Mouse (Mus musculus) embryonic facial prominence, embryonic 13.5 days (tissue): Measurements from ENCODE around the gene Rab44. TPM values are rescaled to one million over a fixed set of nuclear protein-coding genes. Genes with fewer than 3 reads are reported as not detected.
A peak's percentile ranks its signal among the peaks of the same experiment; 100 is the strongest.

ENCODE experiments used
- ATAC-seq: fragments of 200-750 bp; cut with Nextera tagmentation; 2 replicates; pipeline ENCODE4 v1.8.0; 2017; ENCODE audit warnings: low read depth; ENCODE audit not compliant: insufficient number of reproducible peaks, insufficient read depth, low FRiP score, low TSS enrichment
- H3K27ac ChIP-seq: fragments of 300-500 bp; sonication (generic); 2 replicates; pipeline ENCODE4 v1.5.1; 2015; ENCODE audit warnings: moderate library complexity, mild to moderate bottlenecking, inconsistent platforms
- H3K27me3 ChIP-seq: fragments of 300-500 bp; sonication (generic); 2 replicates; pipeline ENCODE4 v1.6.1; 2015; ENCODE audit warnings: mild to moderate bottlenecking, inconsistent platforms
- H3K36me3 ChIP-seq: fragments of 300-500 bp; sonication (generic); 2 replicates; pipeline ENCODE4 v1.6.1; 2015; ENCODE audit warnings: mild to moderate bottlenecking, inconsistent platforms
- H3K4me1 ChIP-seq: fragments of 300-500 bp; sonication (generic); 2 replicates; pipeline ENCODE4 v1.6.1; 2015; ENCODE audit warnings: inconsistent platforms
- H3K4me2 ChIP-seq: fragments of 300-500 bp; sonication (generic); 2 replicates; pipeline ENCODE4 v1.6.1; 2015; ENCODE audit warnings: moderate library complexity, mild to moderate bottlenecking, inconsistent platforms
- H3K4me3 ChIP-seq: fragments of 300-500 bp; sonication (generic); 2 replicates; pipeline ENCODE4 v1.5.1; 2015; ENCODE audit warnings: mild to moderate bottlenecking, inconsistent platforms
- H3K9ac ChIP-seq: fragments of 300-500 bp; sonication (generic); 2 replicates; pipeline ENCODE4 v1.6.1; 2015; ENCODE audit warnings: mild to moderate bottlenecking, inconsistent platforms
- H3K9me3 ChIP-seq: fragments of 300-500 bp; sonication (generic); 2 replicates; pipeline ENCODE4 v1.6.1; 2016; ENCODE audit warnings: inconsistent platforms
- WGBS: fragments of 180-500 bp; shearing (Covaris S2); methylation state at CpG from one replicate; pipeline ENCODE4 v1.1.7; 2015; ENCODE audit warnings: mixed read lengths; 5-methylcytosine and 5-hydroxymethylcytosine counted together
- polyA plus RNA-seq: library from polyadenylated mRNA; unstranded; fragments of >200 nt; fragmentation: Nextera tagmentation; extraction: Ambion mirVana; gene quantifications from 2 replicates; pipeline ENCODE4 v1.2.1, GENCODE M21; 2015

The Rab44 gene
- polyA plus RNA-seq, 1 experiment from 2014 or later, result 0.55 TPM

DNA sequence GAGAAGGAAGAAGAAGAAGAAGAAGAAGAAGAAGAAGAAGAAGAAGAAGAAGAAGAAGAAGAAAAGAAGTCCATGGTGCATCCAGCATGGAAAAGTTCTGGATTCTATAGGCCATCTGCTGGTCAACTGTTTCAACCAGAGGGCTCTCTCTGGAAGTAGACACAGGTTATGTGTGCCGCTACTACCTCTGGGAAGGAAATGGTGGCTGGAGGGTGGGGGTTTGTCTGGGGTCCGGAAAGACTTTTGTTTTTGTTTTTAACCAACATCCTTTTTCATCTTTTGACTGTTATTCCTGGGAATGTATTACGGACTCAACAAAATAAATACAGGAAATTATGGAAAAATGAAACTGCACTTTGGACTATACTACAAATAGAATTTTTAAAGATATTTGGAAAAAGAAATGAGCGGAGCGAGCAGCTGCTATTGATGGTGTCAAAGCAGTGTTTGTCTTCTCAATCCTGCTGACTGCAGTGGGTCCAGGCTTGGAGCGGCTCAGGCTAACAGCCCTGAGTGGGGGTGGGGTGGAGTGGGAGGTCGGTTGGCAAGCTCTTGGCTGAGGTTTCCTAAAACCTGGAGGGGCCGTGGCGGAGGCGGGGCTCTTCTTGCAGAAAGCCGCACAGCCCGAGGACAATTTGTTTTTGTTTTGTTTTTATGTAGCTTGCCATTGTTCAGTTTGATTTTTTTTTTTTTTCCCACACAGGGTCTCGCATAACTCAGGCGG lies 36.0 kb upstream of the Rab44 start:
- Histone ChIP-seq H3K27ac (peak overlapping the region; percentile 48), H3K9ac (peak overlapping the region; percentile 41; the same call in 1 of the 2 replicates), H3K4me2 (peak overlapping the region; percentile 56), H3K4me1 (peaks cover 39% of the 10 kb centered on the region), H3K4me3 (peak overlapping the region; percentile 29), H3K36me3 (no peaks in the 10 kb centered on the region), H3K9me3 (no peaks in the 10 kb centered on the region), H3K27me3 (peaks cover 37% of the 10 kb centered on the region)
- WGBS, result 15% methylated on average over 14 of the region's 14 CpGs
- ATAC-seq, result 0 out of 2 replicates have a peak, but pooled peaks have one; percentile 68

- WGBS, result 8% methylated on average over 25 of the region's 25 CpGs
- Histone ChIP-seq H3K4me3 (peak overlapping the region; percentile 29), H3K36me3 (no peaks in the 10 kb centered on the region), H3K9me3 (no peaks in the 10 kb centered on the region), H3K27ac (peak overlapping the region; percentile 48), H3K4me1 (peaks cover 31% of the 10 kb centered on the region), H3K9ac (peak overlapping the region; percentile 41; the same call in 1 of the 2 replicates), H3K27me3 (peaks cover 42% of the 10 kb centered on the region), H3K4me2 (peak overlapping the region; percentile 56)
- ATAC-seq, result 0 out of 2 replicates have a peak, but pooled peaks have one; percentile 35
Measured at GRCm38 (mm10) chr17:29078519-29079383, 35.2 kb upstream of the Rab44 start.

GRCm38 (mm10) chr17:29080758-29081617 lies 33.0 kb upstream of the Rab44 start:
- peak overlapping the region; percentile 27 for H3K4me3 ChIP-seq
- WGBS, result 2% methylated on average over 23 of the region's 23 CpGs
- H3K4me2 ChIP-seq, result peak overlapping the region; percentile 53
- no peaks in the 10 kb centered on the region for H3K9me3 ChIP-seq
- peak overlapping the region; percentile 46; the same call in 1 of the 2 replicates for H3K9ac ChIP-seq
- no peak for ATAC-seq
- peaks cover 30% of the 10 kb centered on the region for H3K4me1 ChIP-seq
- H3K27me3 ChIP-seq, result peaks cover 42% of the 10 kb centered on the region
- no peak overlapping the region for H3K27ac ChIP-seq
- no peaks in the 10 kb centered on the region for H3K36me3 ChIP-seq

DNA sequence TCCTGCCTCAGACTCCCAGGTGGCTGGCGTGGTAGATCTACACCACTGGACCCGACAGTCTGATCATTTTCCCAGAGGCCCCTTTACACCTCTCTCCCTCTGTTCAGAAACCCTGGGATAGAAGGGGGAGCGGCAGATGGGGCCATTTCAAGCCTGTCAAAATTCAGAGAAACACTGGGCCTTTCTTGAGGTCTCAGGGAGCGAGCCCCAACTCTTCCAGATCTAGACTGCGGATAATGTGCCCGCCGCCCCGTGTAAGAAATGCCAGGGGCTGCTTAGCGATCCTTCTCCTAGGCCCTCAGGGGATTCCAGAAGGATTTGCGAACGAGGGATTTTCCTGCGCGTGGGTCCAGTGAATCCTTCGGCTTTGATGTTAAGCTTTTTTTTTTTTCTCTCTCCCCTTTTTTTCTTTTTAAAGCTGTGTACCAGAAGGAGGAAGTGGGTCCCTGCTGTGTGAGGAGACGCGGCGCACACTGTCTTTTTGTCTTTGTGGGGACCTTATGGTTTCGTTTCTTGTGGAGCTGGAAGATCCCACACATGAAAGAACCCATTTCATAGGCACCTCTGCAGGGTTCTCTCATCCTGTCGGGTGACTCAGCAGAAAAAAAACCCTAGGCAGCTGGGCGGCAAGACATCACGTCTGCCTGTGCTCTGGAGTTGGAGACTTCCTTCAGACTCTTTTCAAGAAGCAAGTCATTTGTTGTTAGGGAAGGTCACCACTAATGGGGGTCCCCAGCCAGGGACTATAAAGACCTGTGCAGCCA lies 32.1 kb upstream of the Rab44 start:
- Histone ChIP-seq H3K27ac (no peak overlapping the region), H3K36me3 (no peaks in the 10 kb centered on the region), H3K27me3 (peaks cover 42% of the 10 kb centered on the region), H3K4me3 (peak overlapping the region; percentile 27), H3K4me2 (peak overlapping the region; percentile 53), H3K4me1 (peaks cover 30% of the 10 kb centered on the region), H3K9ac (peak overlapping the region; percentile 46; the same call in 1 of the 2 replicates), H3K9me3 (no peaks in the 10 kb centered on the region)
- 4% methylated on average over 21 of the region's 21 CpGs for WGBS
- no peak for ATAC-seq

DNA sequence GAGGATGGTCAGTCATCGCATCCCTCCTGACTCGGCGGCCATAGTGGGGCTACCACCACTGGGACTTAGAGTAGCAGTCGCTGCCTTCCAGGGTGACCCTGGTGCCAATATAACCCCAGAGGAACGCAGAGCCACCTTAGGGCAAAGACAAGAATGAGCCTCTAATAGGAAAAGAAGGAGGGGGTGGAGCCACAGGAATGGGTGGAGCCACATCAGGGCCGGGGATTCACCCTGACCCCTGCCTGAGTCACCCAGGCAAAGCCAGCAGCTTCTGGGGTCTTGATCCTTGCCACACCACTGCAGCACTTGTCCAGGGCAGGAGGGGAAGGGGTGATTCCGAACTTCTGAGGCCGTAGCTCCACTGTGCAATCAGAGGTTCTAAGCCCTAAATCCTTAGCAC lies 30.4 kb upstream of the Rab44 start:
- Histone ChIP-seq H3K4me2 (no peak overlapping the region), H3K4me3 (no peak overlapping the region), H3K27ac (no peak overlapping the region), H3K36me3 (no peaks in the 10 kb centered on the region), H3K4me1 (peaks cover 22% of the 10 kb centered on the region), H3K9ac (no peak overlapping the region), H3K27me3 (peaks cover 42% of the 10 kb centered on the region), H3K9me3 (no peaks in the 10 kb centered on the region)
- no peak for ATAC-seq
- 93% methylated on average over 8 of the region's 8 CpGs for WGBS

DNA sequence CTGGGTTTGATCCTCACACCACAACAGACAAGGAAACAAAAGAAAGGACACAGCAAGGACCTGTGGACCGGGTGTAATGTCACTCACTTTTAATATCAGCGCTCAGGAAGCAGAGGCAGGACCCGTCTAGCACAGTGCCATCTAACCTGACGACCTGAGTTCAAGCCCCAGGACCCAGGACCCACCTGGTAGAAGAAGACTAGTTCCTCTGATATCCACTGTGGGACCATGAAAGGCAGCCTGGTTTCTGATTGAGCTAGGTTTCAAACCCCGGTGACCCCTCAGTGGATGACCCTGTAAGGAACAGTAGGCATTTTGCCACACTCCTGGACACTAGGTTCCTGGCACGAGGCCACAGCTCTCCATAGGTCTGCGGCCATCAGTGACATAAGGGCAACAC lies 29.3 kb upstream of the Rab44 start:
- no peak for ATAC-seq
- WGBS, result 89% methylated on average over 7 of the region's 7 CpGs
- no peak overlapping the region for H3K4me3 ChIP-seq

GRCm38 (mm10) chr17:29085266-29085665 lies 28.7 kb upstream of the Rab44 start:
- H3K9me3 ChIP-seq, result no peaks in the 10 kb centered on the region
- no peak for ATAC-seq
- peaks cover 15% of the 10 kb centered on the region for H3K4me1 ChIP-seq
- no peak overlapping the region for H3K4me3 ChIP-seq
- H3K36me3 ChIP-seq, result no peaks in the 10 kb centered on the region
- no peak overlapping the region for H3K9ac ChIP-seq
- H3K27me3 ChIP-seq, result peaks cover 30% of the 10 kb centered on the region
- 72% methylated on average over 10 of the region's 10 CpGs for WGBS
- H3K27ac ChIP-seq, result no peak overlapping the region
- no peak overlapping the region for H3K4me2 ChIP-seq

More for the DNA sequence above, 29.3 kb upstream of the Rab44 start:
- peaks cover 15% of the 10 kb centered on the region for H3K4me1 ChIP-seq
- no peaks in the 10 kb centered on the region for H3K9me3 ChIP-seq
- H3K9ac ChIP-seq, result no peak overlapping the region
- no peaks in the 10 kb centered on the region for H3K36me3 ChIP-seq
- H3K27me3 ChIP-seq, result peaks cover 34% of the 10 kb centered on the region
- H3K4me2 ChIP-seq, result no peak overlapping the region
- H3K27ac ChIP-seq, result no peak overlapping the region

DNA sequence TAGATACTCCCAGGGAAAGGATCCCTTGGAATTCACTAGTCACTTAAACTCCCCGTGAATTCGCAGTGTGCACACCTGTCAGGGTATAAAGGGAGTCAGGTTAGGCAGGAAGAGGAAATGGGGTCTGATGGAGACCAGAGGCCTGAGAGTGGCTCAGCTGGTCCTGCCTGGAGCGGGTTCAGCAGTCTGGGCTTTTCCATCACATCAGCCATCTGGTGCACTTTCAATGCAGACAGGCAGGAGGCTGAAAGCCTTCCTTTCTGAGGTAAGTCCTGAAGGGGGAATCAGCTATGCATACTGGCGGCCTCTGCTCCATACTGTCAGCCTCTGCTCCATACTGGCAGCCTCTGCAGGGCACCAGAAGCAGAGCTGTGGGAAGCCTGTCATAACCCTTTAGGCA lies 27.0 kb upstream of the Rab44 start:
- no peaks in the 10 kb centered on the region for H3K9me3 ChIP-seq
- 75% methylated on average over 4 of the region's 4 CpGs for WGBS
- H3K4me2 ChIP-seq, result no peak overlapping the region
- H3K4me1 ChIP-seq, result peaks cover 3% of the 10 kb centered on the region; the same call in 1 of the 2 replicates
- no peak overlapping the region for H3K9ac ChIP-seq
- no peak overlapping the region for H3K4me3 ChIP-seq
- no peaks in the 10 kb centered on the region for H3K36me3 ChIP-seq
- no peak overlapping the region for H3K27ac ChIP-seq
- no peak for ATAC-seq
- peaks cover 19% of the 10 kb centered on the region for H3K27me3 ChIP-seq

- Histone ChIP-seq H3K4me2 (no peak within 1 kb of the TSS), H3K4me1 (peaks cover 23% of the 10 kb centered on the region), H3K9ac (no peak within 1 kb of the TSS), H3K36me3 (no peaks in the 10 kb centered on the region), H3K27me3 (peaks cover 38% of the 10 kb centered on the region), H3K9me3 (no peaks in the 10 kb centered on the region), H3K27ac (no peak within 1 kb of the TSS), H3K4me3 (no peak within 1 kb of the TSS)
- 70% methylated on average over 3 of the region's 3 CpGs for WGBS
- ATAC-seq, result no peak
Measured at GRCm38 (mm10) chr17:29090776-29091175, 23.2 kb upstream of the Rab44 start, which contains the start of gene Cdkn1a. TSS of gene Cdkn1a (plus strand) at chr17:29090976.

- H3K36me3 ChIP-seq, result no peaks in the 10 kb centered on the region
- peaks cover 25% of the 10 kb centered on the region for H3K4me1 ChIP-seq
- no peak overlapping the region for H3K9ac ChIP-seq
- no peaks in the 10 kb centered on the region for H3K9me3 ChIP-seq
- H3K27me3 ChIP-seq, result peaks cover 41% of the 10 kb centered on the region
- ATAC-seq, result no peak
- no peak overlapping the region for H3K4me3 ChIP-seq
- no peak overlapping the region for H3K27ac ChIP-seq
- H3K4me2 ChIP-seq, result no peak overlapping the region
- WGBS, result 32% methylated on average over 6 of the region's 6 CpGs
Measured at GRCm38 (mm10) chr17:29091348-29091944, 22.5 kb upstream of the Rab44 start.
